Comparison of ENCODE assay signal across 21 mouse cellular contexts in the genomic region with DNA sequence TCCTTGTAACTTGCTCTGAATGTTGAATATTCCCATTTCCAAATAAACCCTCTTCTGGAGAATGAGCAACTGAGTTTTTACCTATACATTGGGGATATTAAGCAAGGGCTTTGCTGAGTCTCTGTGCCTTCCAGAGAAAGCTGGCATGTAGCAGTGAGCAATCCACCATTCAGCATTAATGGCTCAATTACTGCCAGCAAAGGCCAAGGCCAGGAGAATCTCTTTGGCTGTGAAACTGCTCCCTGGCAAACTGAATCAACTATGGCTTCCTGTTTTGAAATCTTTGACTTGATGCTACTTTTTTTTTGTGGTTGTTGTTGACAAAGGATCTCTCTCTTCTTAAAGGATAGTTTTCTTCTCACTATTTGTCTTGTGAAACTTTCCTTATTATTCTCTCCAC.
DNase-seq lines count a peak whose midpoint lies in the region; ATAC-seq and TF ChIP-seq lines count a peak whose summit lies in the region.
"Had no signal": no experiment of that assay in that cellular context is flagged by ENCODE, and none has a peak within 500 bp of the region (broad histone marks: within the 10 kb centered on the region; RNA-seq: fewer than 3 reads in every experiment).

No protein-coding gene starts in this region.

- no peak overlapping the region for H3K4me2 ChIP-seq in midbrain, postnatal 0 days (ENCODE audit: low read depth, low read length, poor library complexity, severe bottlenecking)
- H3K4me2 ChIP-seq: heart, embryonic 13.5 days; hindbrain, embryonic 12.5 days; hindbrain, embryonic 15.5 days; intestine, embryonic 15.5 days had no signal

- intact Hi-C loops in heart, postnatal 10 days (cut with DNase I) = no loop called here

- no peaks in the 10 kb centered on the region for H3K4me1 ChIP-seq in midbrain, postnatal 0 days (ENCODE audit: insufficient read depth, low read length)
- H3K4me1 ChIP-seq: heart, embryonic 10.5 days; heart, embryonic 13.5 days; hindbrain, embryonic 12.5 days; hindbrain, embryonic 15.5 days; intestine, embryonic 15.5 days had no signal

- ATAC-seq in midbrain, postnatal 0 days (ENCODE audit: low FRiP score) = no peak
- ATAC-seq: CD4-positive, CD25-positive, alpha-beta regulatory T cell, adult 4 months; forebrain, embryonic 14.5 days; forebrain, postnatal 0 days; intestine, embryonic 15.5 days had no signal

- no peak overlapping the region for H3K27ac ChIP-seq in midbrain, postnatal 0 days (ENCODE audit: low read depth, low read length)
- H3K27ac ChIP-seq: gastrocnemius, adult 2 months; heart, embryonic 10.5 days; heart, embryonic 13.5 days; hindbrain, embryonic 12.5 days; hindbrain, embryonic 15.5 days; intestine, embryonic 15.5 days had no signal

- no peak overlapping the region for H3K9ac ChIP-seq in midbrain, postnatal 0 days (replicated peaks; ENCODE audit: low read length, poor library complexity, severe bottlenecking)
- H3K9ac ChIP-seq: forebrain, postnatal 0 days; heart, embryonic 13.5 days; hindbrain, embryonic 12.5 days; hindbrain, embryonic 15.5 days; intestine, embryonic 15.5 days had no signal

- H3K27me3 ChIP-seq in midbrain, postnatal 0 days (ENCODE audit: insufficient read depth, low read length) = no peaks in the 10 kb centered on the region
- H3K27me3 ChIP-seq: heart, embryonic 13.5 days; hindbrain, embryonic 12.5 days; hindbrain, embryonic 15.5 days; intestine, embryonic 15.5 days had no signal

- H3K36me3 ChIP-seq in midbrain, postnatal 0 days (ENCODE audit: insufficient read depth, low read length) = no peaks in the 10 kb centered on the region
- H3K36me3 ChIP-seq: heart, embryonic 10.5 days; heart, embryonic 13.5 days; hindbrain, embryonic 12.5 days; hindbrain, embryonic 15.5 days; intestine, embryonic 15.5 days had no signal

- no peak overlapping the region for H3K4me3 ChIP-seq in midbrain, postnatal 0 days (ENCODE audit: low read depth, low read length)
- H3K4me3 ChIP-seq: gastrocnemius, adult 2 months; heart, embryonic 10.5 days; heart, embryonic 13.5 days; hindbrain, embryonic 12.5 days; hindbrain, embryonic 15.5 days; intestine, embryonic 15.5 days had no signal

- H3K9me3 ChIP-seq in midbrain, postnatal 0 days (ENCODE audit: low read length) = no peaks in the 10 kb centered on the region
- H3K9me3 ChIP-seq: heart, embryonic 10.5 days; heart, embryonic 13.5 days; hindbrain, embryonic 12.5 days; hindbrain, embryonic 15.5 days; intestine, embryonic 15.5 days had no signal

- TF ChIP-seq CTCF in midbrain, postnatal 0 days (IDR thresholded peaks at IDR 0.05) = no peak

- DNase-seq in adrenal gland, adult (ENCODE audit: inconsistent age in 2 of 2, low spot score in 1 of 2) = peak; percentile 25 to 86
- DNase-seq in adrenal gland, adult 2 months = peak; percentile 80
- peak; percentile 49 for DNase-seq in adrenal gland, postnatal 14 days
- no peak for DNase-seq in thymus, adult 18-20 months
- no peak for DNase-seq in heart, postnatal 10 days
- no peak for DNase-seq in midbrain, postnatal 0 days (ENCODE audit: low spot score)
- DNase-seq: cerebellum, adult 11-12 months; cerebellum, adult 8-10 months; forebrain, postnatal 0 days; gastrocnemius, adult 2 months; gastrocnemius, postnatal 25 days; heart, adult 18-20 months; kidney, adult 11 months; kidney, adult 8-10 months had no signal

Comparison
In these comparisons a context has a peak if more than half of its experiments do, and no peak if none do; other contexts are left out.
1. DNase-seq: peak in adrenal gland, adult (2 of 2), adrenal gland, adult 2 months (single experiment) and adrenal gland, postnatal 14 days (single experiment); none in thymus, adult 18-20 months (0 of 2), heart, postnatal 10 days (0 of 2) and midbrain, postnatal 0 days (single experiment).